Mouse (Mus musculus): ENCODE data around the gene Smndc1. TPM values are rescaled to one million over a fixed set of nuclear protein-coding genes. Genes with fewer than 3 reads are reported as not detected.

The Smndc1 gene
- 10 to 100 TPM; 43.2 to 48.2 TPM for total RNA-seq (2021)

- DNase-seq = peak; percentile 99
Observed at GRCm38 (mm10) chr19:53390495-53391007, at the start of gene Smndc1. Smndc1 (minus strand) TSS chr19:53390578.

- DNase-seq = no peak
Observed at GRCm38 (mm10) chr19:53439340-53439739, 49.0 kb upstream of the Smndc1 start.

- no peak for DNase-seq
Observed at GRCm38 (mm10) chr19:53437991-53438390, 47.6 kb upstream of the Smndc1 start.

GRCm38 (mm10) chr19:53437311-53437958, 47.1 kb upstream of the Smndc1 start:
- DNase-seq = peak; percentile 50

- no peak for DNase-seq
Observed at GRCm38 (mm10) chr19:53433949-53434689, 43.7 kb upstream of the Smndc1 start.

GRCm38 (mm10) chr19:53431003-53431402, 40.6 kb upstream of the Smndc1 start:
- DNase-seq = no peak

- DNase-seq = no peak
Observed at GRCm38 (mm10) chr19:53430356-53430755, 40.0 kb upstream of the Smndc1 start.

GRCm38 (mm10) chr19:53427817-53428216, 37.4 kb upstream of the Smndc1 start:
- no peak for DNase-seq

- DNase-seq = peak; percentile 29
Observed at GRCm38 (mm10) chr19:53427346-53427745, 37.0 kb upstream of the Smndc1 start.

GRCm38 (mm10) chr19:53425824-53426223, 35.4 kb upstream of the Smndc1 start:
- no peak for DNase-seq

GRCm38 (mm10) chr19:53424629-53425028, 34.3 kb upstream of the Smndc1 start:
- DNase-seq = peak; percentile 52

- DNase-seq = no peak
Observed at GRCm38 (mm10) chr19:53423816-53424465, 33.6 kb upstream of the Smndc1 start.

- DNase-seq = no peak
Observed at GRCm38 (mm10) chr19:53423341-53423753, 33.0 kb upstream of the Smndc1 start.

GRCm38 (mm10) chr19:53422358-53423308, 32.3 kb upstream of the Smndc1 start:
- DNase-seq = no peak

GRCm38 (mm10) chr19:53421583-53422188, 31.3 kb upstream of the Smndc1 start:
- DNase-seq = no peak

- DNase-seq = peak; percentile 80
Observed at GRCm38 (mm10) chr19:53420924-53421582, 30.7 kb upstream of the Smndc1 start.

- DNase-seq = peak; percentile 84
Observed at GRCm38 (mm10) chr19:53419834-53420233, 29.5 kb upstream of the Smndc1 start.

- DNase-seq = no peak
Observed at GRCm38 (mm10) chr19:53415198-53415597, 24.8 kb upstream of the Smndc1 start.

GRCm38 (mm10) chr19:53414650-53415049, 24.3 kb upstream of the Smndc1 start:
- no peak for DNase-seq

- no peak for DNase-seq
Observed at GRCm38 (mm10) chr19:53413617-53414380, 23.4 kb upstream of the Smndc1 start.
